Mouse (Mus musculus): ENCODE measurements around the gene Cfdp1. TPM values are rescaled to one million over a fixed set of nuclear protein-coding genes. Genes with fewer than 3 reads are reported as not detected.

Gene Cfdp1
- polyA plus RNA-seq, 1 experiment from 2014 or later, result 217 TPM

DNA sequence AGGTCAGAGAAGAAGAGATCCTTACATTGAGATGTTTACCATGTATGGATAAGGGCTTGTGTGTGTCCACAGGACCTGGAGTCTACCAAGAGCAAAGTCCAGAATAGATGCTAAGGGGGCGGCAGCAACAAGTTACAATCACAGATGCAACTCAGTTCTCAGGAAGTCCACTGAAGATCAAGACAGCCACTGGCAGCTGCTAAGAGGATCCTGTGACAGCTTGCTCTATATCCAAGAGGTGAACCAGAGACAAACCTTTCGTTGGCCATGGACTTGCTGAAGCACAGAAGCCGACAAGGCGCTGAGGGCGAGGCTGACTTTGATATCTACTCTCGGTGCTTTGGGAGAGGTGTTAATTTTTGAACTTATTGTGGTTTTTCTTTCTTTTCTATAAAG is 82.5 kb downstream of the Cfdp1 start:
- Histone ChIP-seq H3K4me1 (peaks cover 50% of the 10 kb centered on the region), H3K27ac (peak overlapping the region; percentile 12; the same call in 1 of the 2 replicates), H3K27me3 (ENCODE audit: insufficient read depth, poor library complexity, severe bottlenecking) (no peaks in the 10 kb centered on the region), H3K4me3 (no peak overlapping the region), H3K9me3 (no peaks in the 10 kb centered on the region), H3K36me3 (peaks cover 45% of the 10 kb centered on the region)
- no peak for DNase-seq (ENCODE audit: low spot score)
- WGBS, result 69% methylated on average over 6 of the region's 6 CpGs

DNA sequence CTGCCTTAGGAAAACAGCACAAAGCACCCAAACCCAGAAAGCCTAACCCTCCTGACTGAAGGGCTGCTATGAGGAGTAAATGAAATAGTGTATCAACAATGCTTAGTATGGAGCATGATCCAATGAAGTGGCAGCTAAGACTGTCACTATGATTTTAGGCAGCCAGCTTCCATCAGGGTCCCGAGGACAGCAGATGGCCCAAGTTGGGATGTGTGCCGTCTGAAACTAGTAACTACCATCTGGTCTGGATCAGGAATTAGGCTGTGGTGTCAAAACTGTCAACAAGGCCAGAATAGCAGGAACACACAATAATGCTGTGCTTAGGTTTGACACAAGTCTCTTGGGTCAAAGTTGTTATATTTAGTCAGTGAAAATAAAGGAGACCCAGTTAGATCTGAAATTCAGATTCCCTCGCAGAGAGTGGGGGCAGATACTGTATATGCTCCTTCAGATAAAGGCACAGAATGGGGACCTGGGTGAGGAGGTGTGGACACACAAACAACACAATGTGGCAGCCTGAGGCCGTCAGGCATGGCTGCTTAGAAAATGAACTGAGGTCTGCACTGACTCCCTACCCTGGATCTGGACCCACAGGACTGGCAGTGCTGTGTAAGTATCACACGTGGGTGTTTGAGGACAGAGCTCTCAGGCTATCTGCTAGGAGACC is 83.0 kb downstream of the Cfdp1 start:
- WGBS, result 52% methylated on average over 5 of the region's 5 CpGs
- Histone ChIP-seq H3K4me3 (no peak overlapping the region), H3K9me3 (no peaks in the 10 kb centered on the region), H3K27me3 (ENCODE audit: insufficient read depth, poor library complexity, severe bottlenecking) (no peaks in the 10 kb centered on the region), H3K4me1 (peaks cover 50% of the 10 kb centered on the region), H3K27ac (peak overlapping the region; percentile 12; the same call in 1 of the 2 replicates), H3K36me3 (peaks cover 49% of the 10 kb centered on the region)
- no peak for DNase-seq (ENCODE audit: low spot score)

DNA sequence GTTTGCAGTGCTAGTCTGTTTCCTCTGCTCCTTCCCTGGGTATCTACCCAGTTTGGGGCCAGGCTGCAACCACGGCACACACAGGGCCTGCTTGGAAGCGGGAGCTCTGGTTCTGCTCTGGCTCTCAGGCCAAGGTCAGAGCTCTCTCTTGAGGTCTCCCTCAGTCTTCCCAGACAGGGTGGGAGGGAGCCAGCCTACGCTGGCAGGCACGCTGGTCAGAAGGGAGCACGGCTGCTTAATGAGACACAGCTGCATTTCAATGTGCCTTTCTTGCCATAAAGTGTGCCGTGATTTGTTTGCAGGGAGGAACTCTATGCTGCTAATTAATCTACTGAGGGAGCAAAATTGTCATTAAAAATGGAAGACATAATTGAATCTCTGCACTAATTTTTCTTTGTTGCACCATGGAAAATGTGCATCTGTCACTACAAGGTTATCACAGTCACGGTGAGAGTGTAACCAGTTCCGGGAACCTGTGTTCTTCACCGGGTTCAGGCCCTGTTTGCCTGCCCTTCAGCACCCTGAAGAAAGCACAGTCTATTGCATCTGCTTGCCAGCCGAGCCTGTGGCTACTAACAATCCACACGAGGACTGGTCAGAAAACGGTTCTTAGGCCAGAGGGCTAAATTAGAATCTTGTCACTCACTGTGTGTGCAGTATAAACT is 84.2 kb downstream of the Cfdp1 start:
- Histone ChIP-seq H3K4me1 (peaks cover 49% of the 10 kb centered on the region), H3K27me3 (ENCODE audit: insufficient read depth, poor library complexity, severe bottlenecking) (no peaks in the 10 kb centered on the region), H3K4me3 (no peak overlapping the region), H3K27ac (peak overlapping the region; percentile 70), H3K9me3 (no peaks in the 10 kb centered on the region), H3K36me3 (peaks cover 55% of the 10 kb centered on the region)
- WGBS, result 57% methylated on average over 12 of the region's 12 CpGs
- no peak for DNase-seq (ENCODE audit: low spot score)

DNA sequence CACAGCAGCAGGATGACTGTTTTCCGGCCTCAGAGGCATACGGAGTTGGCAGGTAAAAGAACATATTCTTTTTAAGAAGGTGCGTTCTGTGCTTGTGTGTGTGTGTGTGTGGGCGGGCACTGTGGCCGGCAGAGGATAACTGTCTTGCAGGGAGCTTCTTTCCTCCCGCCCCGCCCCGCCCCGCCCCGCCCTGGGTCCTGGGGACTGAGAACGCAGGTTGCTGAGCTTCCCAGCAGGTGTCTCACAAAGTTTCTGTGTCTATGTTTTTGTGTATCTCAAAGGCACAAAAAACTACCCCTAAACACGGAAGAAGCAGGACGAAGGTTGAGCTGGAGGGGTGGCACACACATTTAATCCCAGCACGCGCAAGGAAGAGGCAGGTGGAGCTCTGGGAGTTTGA is 84.8 kb downstream of the Cfdp1 start:
- Histone ChIP-seq H3K27ac (peak overlapping the region; percentile 70), H3K9me3 (no peaks in the 10 kb centered on the region), H3K4me1 (peaks cover 43% of the 10 kb centered on the region), H3K4me3 (no peak overlapping the region), H3K27me3 (ENCODE audit: insufficient read depth, poor library complexity, severe bottlenecking) (no peaks in the 10 kb centered on the region), H3K36me3 (peaks cover 49% of the 10 kb centered on the region)
- no peak for DNase-seq (ENCODE audit: low spot score)
- 69% methylated on average over 15 of the region's 15 CpGs for WGBS

DNA sequence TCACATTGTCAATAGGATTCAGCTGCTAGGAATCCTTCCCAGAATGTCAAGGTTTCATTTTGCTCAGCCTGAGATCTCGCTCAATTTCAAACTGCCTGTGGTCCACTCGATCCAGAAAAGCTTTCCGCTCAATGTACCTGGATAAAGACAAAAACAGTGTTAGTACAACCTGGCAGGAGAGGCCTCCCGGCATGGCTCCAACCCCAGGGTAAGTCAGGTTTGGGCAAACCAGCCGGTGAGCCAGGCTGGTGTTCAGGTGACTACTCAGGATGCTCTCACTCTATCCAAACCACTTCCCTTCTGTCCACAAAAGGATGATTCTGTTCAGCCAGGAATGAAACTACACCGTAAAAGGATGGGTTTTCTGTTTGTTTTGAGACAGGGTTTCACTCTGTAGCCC is 85.4 kb downstream of the Cfdp1 start:
- Histone ChIP-seq H3K27me3 (ENCODE audit: insufficient read depth, poor library complexity, severe bottlenecking) (no peaks in the 10 kb centered on the region), H3K27ac (no peak overlapping the region), H3K36me3 (peaks cover 47% of the 10 kb centered on the region), H3K4me1 (peaks cover 37% of the 10 kb centered on the region), H3K4me3 (no peak overlapping the region), H3K9me3 (no peaks in the 10 kb centered on the region)
- no peak for DNase-seq (ENCODE audit: low spot score)
- 90% methylated on average over 6 of the region's 6 CpGs for WGBS

DNA sequence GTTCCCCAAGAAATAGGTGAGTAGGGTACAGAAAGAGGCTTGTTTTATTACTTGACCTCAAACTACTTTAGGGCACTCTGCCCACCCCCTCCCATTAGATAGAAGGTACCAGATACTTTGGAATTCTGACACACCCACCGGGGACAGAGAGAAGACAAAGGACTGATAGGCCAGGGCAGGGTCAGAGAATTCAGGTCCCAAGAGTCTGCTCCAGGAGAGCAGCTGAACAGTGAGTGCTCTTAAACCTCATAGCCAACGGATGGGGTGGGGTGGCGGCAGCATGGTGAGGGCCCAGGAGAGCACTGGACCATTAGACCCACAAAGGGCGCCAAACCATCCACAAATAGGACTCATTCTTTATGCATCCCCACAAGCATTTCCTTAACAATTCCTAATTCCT is 88.5 kb downstream of the Cfdp1 start:
- no peak for DNase-seq (ENCODE audit: low spot score)
- Histone ChIP-seq H3K4me1 (peaks cover 12% of the 10 kb centered on the region), H3K27ac (no peak overlapping the region), H3K27me3 (ENCODE audit: insufficient read depth, poor library complexity, severe bottlenecking) (no peaks in the 10 kb centered on the region), H3K9me3 (no peaks in the 10 kb centered on the region), H3K4me3 (no peak overlapping the region), H3K36me3 (peaks cover 45% of the 10 kb centered on the region)
- WGBS, result 76% methylated on average over 4 of the region's 4 CpGs

DNA sequence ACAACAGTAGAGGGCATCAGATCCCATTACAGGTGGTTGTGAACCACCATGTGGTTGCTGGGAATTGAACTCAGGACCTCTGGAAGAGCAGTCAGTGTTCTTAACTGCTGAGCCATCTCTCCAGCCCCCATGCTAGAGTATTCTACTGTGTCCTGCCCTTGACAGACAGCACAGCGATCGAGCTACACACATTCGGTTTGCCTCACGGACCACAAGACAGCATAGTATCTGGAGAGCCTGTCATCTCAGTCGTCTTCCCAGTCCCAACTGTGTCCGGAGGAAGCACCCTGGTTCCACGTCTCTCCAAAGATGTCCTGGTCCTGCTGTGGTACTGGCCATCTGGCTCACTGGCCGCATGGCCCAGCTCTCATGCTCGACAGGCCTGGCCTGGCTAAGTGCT is 89.0 kb downstream of the Cfdp1 start:
- no peak overlapping the region for H3K4me3 ChIP-seq
- peaks cover 12% of the 10 kb centered on the region for H3K4me1 ChIP-seq
- no peak for DNase-seq (ENCODE audit: low spot score)
- H3K27me3 ChIP-seq (ENCODE audit: insufficient read depth, poor library complexity, severe bottlenecking), result no peaks in the 10 kb centered on the region
- no peak overlapping the region for H3K27ac ChIP-seq
- no peaks in the 10 kb centered on the region for H3K9me3 ChIP-seq
- WGBS, result 85% methylated on average over 9 of the region's 9 CpGs
- peaks cover 45% of the 10 kb centered on the region for H3K36me3 ChIP-seq

DNA sequence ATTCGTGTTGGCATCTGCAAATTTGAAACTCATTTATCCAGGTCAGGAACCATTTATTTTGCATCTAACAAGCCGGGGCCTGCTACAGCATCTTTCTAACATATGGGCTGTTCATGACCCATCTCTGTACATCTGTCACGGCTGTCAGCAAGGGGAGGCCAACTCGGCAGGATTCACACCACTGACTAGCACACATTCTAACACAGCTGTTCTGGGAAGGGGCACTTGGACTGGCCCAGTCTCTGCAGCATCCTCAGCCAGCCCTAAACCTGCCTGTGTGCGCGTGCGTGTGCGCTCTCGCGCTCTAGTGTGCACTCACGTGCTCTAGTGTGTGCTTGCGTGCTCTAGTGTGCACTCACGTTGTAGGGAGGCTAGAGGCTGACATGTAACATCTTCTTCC is 93.4 kb downstream of the Cfdp1 start:
- 0 out of 2 replicates have a peak, but pooled peaks cover 2% of the 10 kb centered on the region for H3K4me1 ChIP-seq
- peaks cover 8% of the 10 kb centered on the region for H3K36me3 ChIP-seq
- WGBS, result 86% methylated on average over 13 of the region's 13 CpGs
- no peaks in the 10 kb centered on the region for H3K27me3 ChIP-seq (ENCODE audit: insufficient read depth, poor library complexity, severe bottlenecking)
- DNase-seq (ENCODE audit: low spot score), result no peak
- no peak overlapping the region for H3K4me3 ChIP-seq
- no peak overlapping the region for H3K27ac ChIP-seq
- H3K9me3 ChIP-seq, result no peaks in the 10 kb centered on the region

DNA sequence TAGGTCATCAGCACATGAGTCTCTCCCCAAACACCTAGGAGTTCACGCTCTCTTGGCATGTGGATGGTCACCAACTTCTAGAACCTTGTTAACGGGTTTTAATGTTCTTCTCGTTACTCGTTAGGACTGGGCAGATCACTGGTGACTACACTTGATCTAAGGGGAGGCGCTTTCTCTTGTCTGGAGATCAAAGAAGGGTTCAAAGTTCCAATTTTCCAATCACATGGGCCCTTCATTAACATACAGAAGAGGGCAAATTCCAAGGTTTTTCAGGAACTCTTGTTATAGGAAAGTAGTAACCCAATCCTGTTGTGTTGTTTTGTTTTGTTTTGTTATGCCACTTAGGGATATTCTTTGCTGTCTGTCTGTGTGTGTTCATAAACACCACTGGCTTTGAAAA is 95.3 kb downstream of the Cfdp1 start:
- Histone ChIP-seq H3K4me3 (no peak overlapping the region), H3K27me3 (ENCODE audit: insufficient read depth, poor library complexity, severe bottlenecking) (no peaks in the 10 kb centered on the region), H3K9me3 (no peaks in the 10 kb centered on the region), H3K27ac (no peak overlapping the region), H3K4me1 (peaks cover 17% of the 10 kb centered on the region), H3K36me3 (no peaks in the 10 kb centered on the region)
- DNase-seq (ENCODE audit: low spot score), result no peak
- WGBS, result 79% methylated on average over 5 of the region's 5 CpGs

DNA sequence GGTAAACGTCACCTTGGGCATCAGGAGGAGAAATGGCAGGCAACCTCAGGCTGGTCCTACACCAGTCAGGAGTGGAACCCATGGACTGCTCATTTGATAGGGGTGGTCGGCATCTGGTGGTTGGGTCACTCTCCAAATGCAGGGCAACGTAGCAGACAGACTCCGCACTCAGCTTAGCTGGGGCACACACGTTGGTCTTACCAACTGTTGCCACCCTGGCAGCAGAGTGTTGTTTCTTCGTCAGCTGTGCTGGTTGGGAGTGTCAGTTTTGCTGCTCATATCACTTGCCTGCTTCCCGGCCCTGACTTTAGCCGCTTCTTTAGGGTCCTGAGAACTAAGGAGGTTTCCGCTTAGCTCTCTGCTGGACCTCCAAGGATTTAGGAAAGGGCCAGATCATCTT is 96.5 kb downstream of the Cfdp1 start:
- Histone ChIP-seq H3K36me3 (no peaks in the 10 kb centered on the region), H3K4me3 (no peak overlapping the region), H3K9me3 (no peaks in the 10 kb centered on the region), H3K27ac (no peak overlapping the region), H3K4me1 (peaks cover 20% of the 10 kb centered on the region), H3K27me3 (ENCODE audit: insufficient read depth, poor library complexity, severe bottlenecking) (no peaks in the 10 kb centered on the region)
- 81% methylated on average over 9 of the region's 9 CpGs for WGBS
- DNase-seq (ENCODE audit: low spot score), result no peak

DNA sequence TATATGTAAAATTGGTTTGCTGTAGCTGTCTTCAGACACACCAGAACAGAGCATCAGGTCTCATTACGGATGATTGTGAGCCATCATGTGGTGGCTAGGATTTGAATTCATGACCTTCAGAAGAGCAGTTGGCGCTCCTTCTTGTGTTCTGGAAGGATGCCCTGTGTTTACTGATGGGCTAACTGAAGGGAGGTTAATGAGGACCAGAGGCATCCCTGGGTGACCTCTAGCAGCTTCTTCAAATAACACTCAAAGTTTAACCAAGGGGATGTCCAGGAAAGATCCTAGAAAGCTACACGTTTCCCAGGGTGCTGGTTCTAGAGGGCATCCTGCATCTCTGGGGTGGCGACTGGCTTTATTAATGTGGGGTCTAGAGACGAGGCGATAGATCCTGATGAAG is 99.4 kb downstream of the Cfdp1 start:
- H3K27me3 ChIP-seq (ENCODE audit: insufficient read depth, poor library complexity, severe bottlenecking), result no peaks in the 10 kb centered on the region

DNA sequence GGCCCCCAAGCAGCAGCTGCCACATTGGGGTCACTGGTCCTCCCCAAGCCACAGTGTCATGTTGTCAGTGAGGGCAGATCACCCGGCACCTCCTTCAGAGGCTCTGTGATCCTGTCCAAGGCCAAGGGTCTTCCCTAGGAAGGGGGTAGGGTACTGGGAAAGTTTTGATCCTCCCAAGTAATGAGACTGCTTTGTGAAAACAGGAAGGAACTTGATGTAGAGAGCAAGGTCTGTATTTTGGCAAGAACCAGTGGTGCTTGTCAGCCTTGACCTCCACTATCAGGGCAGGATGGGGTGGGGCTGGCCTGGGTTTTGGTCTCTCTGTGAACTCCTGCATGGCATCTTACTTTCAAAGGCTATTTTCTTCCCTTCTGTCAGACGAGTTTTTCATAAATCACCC is 100.0 kb downstream of the Cfdp1 start:
- no peaks in the 10 kb centered on the region for H3K27me3 ChIP-seq (ENCODE audit: insufficient read depth, poor library complexity, severe bottlenecking)
- H3K4me3 ChIP-seq, result no peak overlapping the region
- H3K36me3 ChIP-seq, result no peaks in the 10 kb centered on the region
- H3K27ac ChIP-seq, result peak overlapping the region; percentile 65; the same call in 1 of the 2 replicates
- 32% methylated on average over 2 of the region's 2 CpGs for WGBS
- peaks cover 18% of the 10 kb centered on the region for H3K4me1 ChIP-seq
- DNase-seq (ENCODE audit: low spot score), result no peak
- no peaks in the 10 kb centered on the region for H3K9me3 ChIP-seq

More for the DNA sequence above, 99.4 kb downstream of the Cfdp1 start:
- Histone ChIP-seq H3K4me3 (no peak overlapping the region), H3K27ac (no peak overlapping the region), H3K9me3 (no peaks in the 10 kb centered on the region), H3K4me1 (peaks cover 18% of the 10 kb centered on the region), H3K36me3 (no peaks in the 10 kb centered on the region)
- DNase-seq (ENCODE audit: low spot score), result no peak
- 81% methylated on average over 6 of the region's 6 CpGs for WGBS

DNA sequence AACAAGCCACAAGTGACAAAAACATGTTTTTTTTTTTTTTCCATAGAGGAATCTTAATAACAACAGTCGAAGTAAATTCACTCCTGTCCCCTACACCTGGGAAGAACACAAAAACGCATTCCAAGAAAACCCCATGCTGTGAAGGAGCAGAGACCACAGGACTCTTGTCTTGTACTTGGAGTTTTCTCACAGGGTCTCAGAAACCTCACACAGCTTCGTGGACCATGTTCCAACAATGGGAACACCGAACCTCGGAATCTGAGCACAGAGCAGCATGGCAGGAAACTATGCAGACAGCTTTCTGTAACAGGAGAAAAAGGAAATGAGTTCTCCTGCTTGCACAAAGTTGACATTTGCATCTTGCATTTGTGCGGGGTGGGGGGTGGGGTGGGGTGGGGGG is 105.3 kb downstream of the Cfdp1 start:
- Histone ChIP-seq H3K36me3 (no peaks in the 10 kb centered on the region), H3K27me3 (ENCODE audit: insufficient read depth, poor library complexity, severe bottlenecking) (no peaks in the 10 kb centered on the region), H3K27ac (no peak overlapping the region), H3K9me3 (no peaks in the 10 kb centered on the region), H3K4me3 (no peak overlapping the region), H3K4me1 (peaks cover 41% of the 10 kb centered on the region)
- no peak for DNase-seq (ENCODE audit: low spot score)
- 48% methylated on average over 6 of the region's 6 CpGs for WGBS
